Mouse (Mus musculus): ENCODE results near the gene S100z. TPM values are rescaled to one million over a fixed set of nuclear protein-coding genes. Genes with fewer than 3 reads are reported as not detected.

The S100z gene
- polyA plus RNA-seq, 1 experiment, result not detected

DNA sequence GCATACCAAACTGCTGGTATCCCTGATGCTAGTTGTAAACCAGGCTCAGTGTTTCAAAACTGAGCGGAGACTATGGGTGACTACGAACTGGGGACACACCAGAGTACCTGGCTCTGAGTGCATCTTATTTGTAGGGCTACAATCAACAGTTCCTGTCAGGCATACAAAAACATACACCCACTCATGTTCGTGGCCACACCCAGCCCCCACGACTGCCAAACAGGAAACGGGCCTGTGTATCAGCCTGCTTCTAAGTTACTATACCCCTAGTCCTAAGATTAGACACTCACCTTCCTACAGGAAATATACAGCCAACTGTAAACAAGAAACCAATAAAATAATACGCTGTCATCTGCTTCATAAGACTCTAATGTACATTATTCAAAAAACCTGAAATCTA lies 42.5 kb upstream of the S100z start:
- peaks cover 5% of the 10 kb centered on the region for H3K4me1 ChIP-seq (ENCODE audit: control insufficient read depth, insufficient read depth, low read length)
- no peak overlapping the region for H3K4me3 ChIP-seq (ENCODE audit: low read depth, low read length)
- no peak overlapping the region for H3K27ac ChIP-seq (ENCODE audit: insufficient read depth, low read length)
- no peak for TF ChIP-seq CTCF (IDR thresholded peaks at IDR 0.05; ENCODE audit: low read depth, low read length)
- TF ChIP-seq POLR2A (IDR thresholded peaks at IDR 0.05; ENCODE audit: insufficient read depth, low read length), result no peak
- no peak for TF ChIP-seq EP300 (IDR thresholded peaks at IDR 0.05; ENCODE audit: insufficient read depth, low read depth, low read length)
- H3K36me3 ChIP-seq (ENCODE audit: control insufficient read depth, insufficient read depth, low read length, poor library complexity, severe bottlenecking), result no peaks in the 10 kb centered on the region
- no peaks in the 10 kb centered on the region for H3K27me3 ChIP-seq (ENCODE audit: control insufficient read depth, insufficient read depth, low read length, poor library complexity, severe bottlenecking)
- H3K9me3 ChIP-seq (replicated peaks; ENCODE audit: control insufficient read depth, insufficient read depth, low read length, poor library complexity, severe bottlenecking), result no peaks in the 10 kb centered on the region
- no peak overlapping the region for H3K9ac ChIP-seq (ENCODE audit: low read depth, poor library complexity, severe bottlenecking)

GRCm38 (mm10) chr13:95514756-95515155 lies 36.2 kb upstream of the S100z start:
- H3K4me1 ChIP-seq (ENCODE audit: control insufficient read depth, insufficient read depth, low read length), result peaks cover 11% of the 10 kb centered on the region
- H3K27me3 ChIP-seq (ENCODE audit: control insufficient read depth, insufficient read depth, low read length, poor library complexity, severe bottlenecking), result no peaks in the 10 kb centered on the region
- H3K36me3 ChIP-seq (ENCODE audit: control insufficient read depth, insufficient read depth, low read length, poor library complexity, severe bottlenecking), result peaks cover 15% of the 10 kb centered on the region
- H3K27ac ChIP-seq (ENCODE audit: insufficient read depth, low read length), result peak overlapping the region; percentile 59
- no peak overlapping the region for H3K4me3 ChIP-seq (ENCODE audit: low read depth, low read length)
- no peaks in the 10 kb centered on the region; the same call in 1 of the 2 replicates for H3K9me3 ChIP-seq (replicated peaks; ENCODE audit: control insufficient read depth, insufficient read depth, low read length, poor library complexity, severe bottlenecking)
- no peak for TF ChIP-seq POLR2A (IDR thresholded peaks at IDR 0.05; ENCODE audit: insufficient read depth, low read length)
- TF ChIP-seq EP300 (IDR thresholded peaks at IDR 0.05; ENCODE audit: insufficient read depth, low read depth, low read length), result 0 out of 2 replicates have a peak, but pooled peaks have one; percentile 16
- TF ChIP-seq CTCF (IDR thresholded peaks at IDR 0.05; ENCODE audit: low read depth, low read length), result no peak
- H3K9ac ChIP-seq (ENCODE audit: low read depth, poor library complexity, severe bottlenecking), result no peak overlapping the region

GRCm38 (mm10) chr13:95510054-95510453 lies 31.5 kb upstream of the S100z start:
- Histone ChIP-seq H3K9ac (ENCODE audit: low read depth, poor library complexity, severe bottlenecking) (no peak overlapping the region), H3K4me1 (ENCODE audit: control insufficient read depth, insufficient read depth, low read length) (peaks cover 6% of the 10 kb centered on the region), H3K9me3 (replicated peaks; ENCODE audit: control insufficient read depth, insufficient read depth, low read length, poor library complexity, severe bottlenecking) (no peaks in the 10 kb centered on the region; the same call in 1 of the 2 replicates), H3K27ac (ENCODE audit: insufficient read depth, low read length) (no peak overlapping the region), H3K36me3 (ENCODE audit: control insufficient read depth, insufficient read depth, low read length, poor library complexity, severe bottlenecking) (peaks cover 13% of the 10 kb centered on the region), H3K27me3 (ENCODE audit: control insufficient read depth, insufficient read depth, low read length, poor library complexity, severe bottlenecking) (no peaks in the 10 kb centered on the region), H3K4me3 (ENCODE audit: low read depth, low read length) (no peak overlapping the region)
- TF ChIP-seq EP300 (IDR thresholded peaks at IDR 0.05; ENCODE audit: insufficient read depth, low read depth, low read length) (no peak), POLR2A (IDR thresholded peaks at IDR 0.05; ENCODE audit: insufficient read depth, low read length) (no peak), CTCF (IDR thresholded peaks at IDR 0.05; ENCODE audit: low read depth, low read length) (no peak)

DNA sequence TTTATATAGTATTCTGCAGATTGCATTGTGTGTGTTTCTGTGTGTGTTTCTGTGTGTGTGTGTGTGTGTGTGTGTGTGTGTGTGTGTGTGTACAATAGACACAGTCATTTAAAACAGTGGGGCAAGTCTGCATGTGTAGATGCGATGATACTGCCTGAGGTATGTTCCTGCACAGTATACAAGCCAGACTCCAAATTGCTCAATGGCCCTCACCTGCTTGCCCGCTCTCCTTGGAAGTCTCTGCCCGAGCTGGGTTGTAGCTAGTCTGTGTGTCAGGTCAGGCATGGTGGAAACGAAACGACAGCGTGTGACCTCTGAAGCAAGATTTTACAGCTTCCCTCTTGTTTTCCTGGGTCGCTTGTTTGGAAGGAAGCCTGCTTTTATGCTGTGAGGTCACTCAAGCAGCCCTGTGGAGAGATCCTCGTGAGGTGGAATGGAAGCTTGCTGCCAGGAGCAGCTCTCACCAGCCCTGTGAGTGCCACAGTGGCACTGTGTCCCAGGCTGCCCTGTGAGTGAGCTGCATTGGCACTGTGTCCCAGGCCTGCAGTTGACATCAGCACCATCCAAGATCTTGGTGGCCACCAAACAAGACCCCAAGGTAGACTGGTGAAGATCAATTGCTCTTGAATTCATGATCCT lies 24.9 kb upstream of the S100z start:
- TF ChIP-seq POLR2A (IDR thresholded peaks at IDR 0.05; ENCODE audit: insufficient read depth, low read length), result no peak
- TF ChIP-seq CTCF (IDR thresholded peaks at IDR 0.05; ENCODE audit: low read depth, low read length), result no peak
- TF ChIP-seq EP300 (IDR thresholded peaks at IDR 0.05; ENCODE audit: insufficient read depth, low read depth, low read length), result no peak
- H3K36me3 ChIP-seq (ENCODE audit: control insufficient read depth, insufficient read depth, low read length, poor library complexity, severe bottlenecking), result no peaks in the 10 kb centered on the region
- H3K27ac ChIP-seq (ENCODE audit: insufficient read depth, low read length), result no peak overlapping the region
- no peaks in the 10 kb centered on the region for H3K9me3 ChIP-seq (replicated peaks; ENCODE audit: control insufficient read depth, insufficient read depth, low read length, poor library complexity, severe bottlenecking)
- H3K27me3 ChIP-seq (ENCODE audit: control insufficient read depth, insufficient read depth, low read length, poor library complexity, severe bottlenecking), result no peaks in the 10 kb centered on the region
- H3K9ac ChIP-seq (ENCODE audit: low read depth, poor library complexity, severe bottlenecking), result no peak overlapping the region
- no peak overlapping the region for H3K4me3 ChIP-seq (ENCODE audit: low read depth, low read length)
- H3K4me1 ChIP-seq (ENCODE audit: control insufficient read depth, insufficient read depth, low read length), result no peaks in the 10 kb centered on the region

DNA sequence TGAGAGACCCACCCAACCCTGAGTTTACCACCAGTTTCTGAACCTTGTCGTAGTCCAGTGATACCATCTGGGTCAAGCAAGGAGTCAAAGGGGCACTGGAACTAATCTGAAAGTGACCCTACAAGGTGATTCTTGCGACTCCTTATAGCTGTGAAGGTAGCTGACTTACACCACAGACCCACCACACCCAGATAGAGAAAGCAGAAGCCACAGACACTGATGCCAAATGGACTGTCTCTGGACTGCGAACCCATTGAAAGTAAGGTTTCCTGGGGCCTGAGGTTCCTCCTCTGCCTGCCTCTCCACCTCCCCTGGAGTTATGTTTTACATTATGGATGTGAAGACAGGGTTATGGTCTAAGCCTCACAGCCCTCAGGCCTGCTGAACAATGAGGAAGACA lies 18.1 kb upstream of the S100z start:
- Histone ChIP-seq H3K9me3 (replicated peaks; ENCODE audit: control insufficient read depth, insufficient read depth, low read length, poor library complexity, severe bottlenecking) (no peaks in the 10 kb centered on the region), H3K27ac (ENCODE audit: insufficient read depth, low read length) (no peak overlapping the region), H3K36me3 (ENCODE audit: control insufficient read depth, insufficient read depth, low read length, poor library complexity, severe bottlenecking) (no peaks in the 10 kb centered on the region), H3K9ac (ENCODE audit: low read depth, poor library complexity, severe bottlenecking) (no peak overlapping the region), H3K4me1 (ENCODE audit: control insufficient read depth, insufficient read depth, low read length) (no peaks in the 10 kb centered on the region), H3K27me3 (ENCODE audit: control insufficient read depth, insufficient read depth, low read length, poor library complexity, severe bottlenecking) (no peaks in the 10 kb centered on the region), H3K4me3 (ENCODE audit: low read depth, low read length) (no peak overlapping the region)
- TF ChIP-seq CTCF (IDR thresholded peaks at IDR 0.05; ENCODE audit: low read depth, low read length), result no peak
- no peak for TF ChIP-seq POLR2A (IDR thresholded peaks at IDR 0.05; ENCODE audit: insufficient read depth, low read length)

DNA sequence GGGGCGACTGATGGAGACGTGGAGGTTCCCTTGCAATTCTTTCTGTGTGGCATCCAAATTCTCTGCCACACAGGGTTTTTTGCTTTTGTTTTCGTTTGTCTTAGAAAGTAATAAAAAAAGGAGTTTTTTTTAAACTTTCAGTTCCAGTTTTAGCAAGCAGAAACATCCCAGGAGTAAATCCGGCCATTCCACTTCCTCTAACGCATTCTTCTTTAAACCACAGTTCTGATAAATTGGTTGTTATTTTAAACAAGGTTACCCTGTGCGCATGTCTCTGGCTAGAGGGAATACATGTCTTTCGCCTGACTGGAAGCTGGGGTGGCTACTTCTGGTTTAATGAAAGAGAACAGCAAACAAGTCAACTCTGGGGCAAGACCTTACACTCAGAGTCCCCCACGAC lies 16.3 kb upstream of the S100z start:
- Histone ChIP-seq H3K4me1 (ENCODE audit: control insufficient read depth, insufficient read depth, low read length) (no peaks in the 10 kb centered on the region), H3K27ac (ENCODE audit: insufficient read depth, low read length) (no peak overlapping the region), H3K4me3 (ENCODE audit: low read depth, low read length) (no peak overlapping the region), H3K36me3 (ENCODE audit: control insufficient read depth, insufficient read depth, low read length, poor library complexity, severe bottlenecking) (no peaks in the 10 kb centered on the region), H3K9ac (ENCODE audit: low read depth, poor library complexity, severe bottlenecking) (no peak overlapping the region), H3K9me3 (replicated peaks; ENCODE audit: control insufficient read depth, insufficient read depth, low read length, poor library complexity, severe bottlenecking) (no peaks in the 10 kb centered on the region), H3K27me3 (ENCODE audit: control insufficient read depth, insufficient read depth, low read length, poor library complexity, severe bottlenecking) (no peaks in the 10 kb centered on the region)
- no peak for TF ChIP-seq CTCF (IDR thresholded peaks at IDR 0.05; ENCODE audit: low read depth, low read length)
- no peak for TF ChIP-seq POLR2A (IDR thresholded peaks at IDR 0.05; ENCODE audit: insufficient read depth, low read length)

Measured in ES-Bruce4 (cell line).